Mouse (Mus musculus): Measurements from ENCODE around the gene Cldn7.

DNA sequence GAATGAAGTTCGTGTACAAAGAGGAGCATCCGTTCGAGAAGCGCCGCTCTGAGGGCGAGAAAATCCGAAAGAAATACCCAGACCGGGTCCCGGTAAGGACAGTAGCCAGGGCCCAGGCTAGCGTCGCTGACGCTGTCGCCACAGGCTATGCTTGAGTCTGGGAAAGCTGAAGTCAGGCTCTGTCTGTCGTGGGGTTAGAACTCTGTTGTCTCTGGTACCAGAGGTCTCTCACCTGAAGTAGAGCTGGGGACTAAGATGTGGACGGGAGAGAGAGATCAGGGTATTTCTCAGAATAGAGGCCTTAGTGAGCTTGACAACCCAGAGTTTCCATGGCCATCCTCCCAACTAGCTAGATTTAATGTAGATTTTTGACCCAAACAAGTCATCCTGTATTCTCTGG lies 27.1 kb downstream of the Cldn7 start:
- TF ChIP-seq POLR2A (IDR thresholded peaks at IDR 0.05; ENCODE audit: borderline replicate concordance, extremely low read depth, low read depth, low read length), result no peak
- no peak for TF ChIP-seq CTCF (IDR thresholded peaks at IDR 0.05; ENCODE audit: insufficient read depth, low read length)
